Mouse (Mus musculus) limb, embryonic 15.5 days (tissue): ENCODE measurements around the gene Cd19. TPM values are rescaled to one million over a fixed set of nuclear protein-coding genes. Genes with fewer than 3 reads are reported as not detected.

Experiments used
- ATAC-seq: fragments of 200-750 bp; cut with Nextera tagmentation; 2 replicates; pipeline ENCODE4 v1.8.0; 2017; ENCODE audit warnings: low read depth, moderate TSS enrichment; ENCODE audit not compliant: insufficient number of reproducible peaks, low FRiP score, low TSS enrichment
- H3K27ac ChIP-seq: fragments of 300-500 bp; sonication (generic); 2 replicates; pipeline ENCODE4 v1.5.1; 2015; ENCODE audit warnings: moderate library complexity, mild to moderate bottlenecking, inconsistent platforms
- H3K27me3 ChIP-seq: fragments of 300-500 bp; sonication (generic); 2 replicates; pipeline ENCODE4 v1.6.1; 2015; ENCODE audit warnings: inconsistent platforms
- H3K36me3 ChIP-seq: fragments of 300-500 bp; sonication (generic); 2 replicates; pipeline ENCODE4 v1.6.1; 2015; ENCODE audit warnings: inconsistent platforms
- H3K4me1 ChIP-seq: fragments of 300-500 bp; sonication (generic); 2 replicates; pipeline ENCODE4 v1.6.1; 2015; ENCODE audit warnings: inconsistent platforms
- H3K4me2 ChIP-seq: fragments of 300-500 bp; sonication (generic); 2 replicates; pipeline ENCODE4 v1.6.1; 2015; ENCODE audit warnings: mild to moderate bottlenecking, inconsistent platforms
- H3K4me3 ChIP-seq: fragments of 300-500 bp; sonication (generic); 2 replicates; pipeline ENCODE4 v1.5.1; 2015; ENCODE audit warnings: mild to moderate bottlenecking, inconsistent platforms
- H3K9ac ChIP-seq: fragments of 300-500 bp; sonication (generic); 2 replicates; pipeline ENCODE4 v1.6.1; 2015; ENCODE audit warnings: inconsistent platforms
- H3K9me3 ChIP-seq: fragments of 300-500 bp; sonication (generic); 2 replicates; pipeline ENCODE4 v1.6.1; 2016; ENCODE audit warnings: inconsistent platforms
- WGBS: fragments of 180-500 bp; shearing (Covaris S2); methylation state at CpG from one replicate; pipeline ENCODE4 v1.1.7; 2015; 5-methylcytosine and 5-hydroxymethylcytosine counted together
- polyA plus RNA-seq: library from polyadenylated mRNA; unstranded; fragments of >200 nt; fragmentation: Nextera tagmentation; extraction: Ambion mirVana; gene quantifications from 2 replicates; pipeline ENCODE4 v1.2.1, GENCODE M21; 2015

Gene Cd19
- 0.13 and 0.48 TPM in 2 replicates for polyA plus RNA-seq

DNA sequence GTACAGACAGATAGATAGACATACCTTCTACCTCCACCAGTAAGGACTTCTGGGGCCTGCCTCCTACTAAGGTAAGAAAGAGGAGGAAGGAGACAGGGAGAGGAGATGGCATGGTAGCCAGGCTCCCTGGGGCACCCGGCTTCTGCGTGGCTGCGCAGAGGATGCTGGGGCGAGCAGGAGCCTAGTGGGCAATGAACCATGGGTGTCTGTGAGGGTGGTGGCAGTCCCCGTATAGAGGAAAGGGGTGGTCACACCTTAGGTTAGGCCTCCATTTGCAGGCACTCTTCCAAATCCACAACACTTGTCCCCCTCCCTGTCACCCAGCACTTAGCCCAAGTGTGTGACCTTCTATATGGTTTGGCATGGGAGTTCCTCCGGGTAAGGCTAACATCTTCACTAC is at the start of gene Cd19:
Cd19 (minus strand) TSS at position 165 of the 400 bp plus-strand sequence.
- no peak within 1 kb of the TSS for H3K4me3 ChIP-seq
- H3K36me3 ChIP-seq = no peaks in the 10 kb centered on the region
- H3K27ac ChIP-seq = no peak within 1 kb of the TSS
- no peaks in the 10 kb centered on the region for H3K27me3 ChIP-seq
- H3K4me2 ChIP-seq = no peak within 1 kb of the TSS
- WGBS = 89% methylated on average over 6 of the region's 6 CpGs
- no peaks in the 10 kb centered on the region for H3K9me3 ChIP-seq
- ATAC-seq = no peak
- H3K9ac ChIP-seq = no peak within 1 kb of the TSS
- no peaks in the 10 kb centered on the region for H3K4me1 ChIP-seq

DNA sequence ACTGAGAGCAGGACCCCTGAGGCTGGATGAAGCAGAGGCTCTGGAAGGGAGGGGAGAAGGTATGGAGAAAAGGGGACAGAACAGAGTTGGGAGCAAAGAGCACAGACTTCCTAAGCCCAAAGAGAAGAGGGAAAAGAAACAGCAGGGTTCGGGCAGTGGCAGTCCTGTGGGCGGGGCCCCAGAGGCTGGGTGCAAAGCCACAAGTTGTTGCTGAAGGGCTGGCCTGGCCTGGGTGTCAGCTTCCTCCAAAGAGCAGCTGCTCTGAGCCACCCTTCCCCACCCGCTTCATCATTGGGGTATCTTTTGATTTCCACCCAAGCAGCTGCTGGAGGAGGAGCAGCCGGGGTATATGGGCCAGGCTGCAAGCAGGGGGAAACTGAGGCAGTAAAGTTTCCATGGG is 49.4 kb upstream of the Cd19 start:
- Histone ChIP-seq H3K9me3 (no peaks in the 10 kb centered on the region), H3K4me3 (no peak overlapping the region), H3K27me3 (no peaks in the 10 kb centered on the region), H3K9ac (no peak overlapping the region), H3K4me2 (no peak overlapping the region), H3K36me3 (peaks cover 31% of the 10 kb centered on the region), H3K27ac (peak overlapping the region; percentile 58), H3K4me1 (peaks cover 32% of the 10 kb centered on the region)
- WGBS = 50% methylated on average over 4 of the region's 4 CpGs
- no peak for ATAC-seq

DNA sequence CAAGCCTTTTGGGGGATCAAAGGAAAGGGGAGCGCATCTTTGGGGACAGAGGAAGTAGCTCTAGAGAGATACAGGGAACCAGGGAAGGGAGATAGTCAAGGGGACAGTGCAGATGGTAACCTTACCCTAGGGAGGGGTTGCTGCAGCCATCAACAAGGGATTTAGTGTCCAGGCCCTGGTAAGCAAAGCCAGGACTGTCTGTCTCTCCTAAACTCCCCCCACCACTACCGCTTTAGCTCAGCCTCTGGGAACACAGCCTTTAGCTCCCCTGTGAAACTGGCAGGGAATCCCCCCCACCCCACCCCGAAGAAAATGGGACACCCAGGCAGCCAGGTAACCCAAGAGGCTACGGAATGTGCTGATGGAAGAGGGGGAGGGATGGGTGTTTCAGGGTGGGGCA is 48.9 kb upstream of the Cd19 start:
- WGBS = 42% methylated on average over 4 of the region's 4 CpGs
- ATAC-seq = no peak
- no peaks in the 10 kb centered on the region for H3K9me3 ChIP-seq
- no peak overlapping the region for H3K4me3 ChIP-seq
- peak overlapping the region; percentile 18 for H3K27ac ChIP-seq
- H3K4me2 ChIP-seq = no peak overlapping the region
- H3K36me3 ChIP-seq = peaks cover 25% of the 10 kb centered on the region
- H3K27me3 ChIP-seq = no peaks in the 10 kb centered on the region
- H3K4me1 ChIP-seq = peaks cover 32% of the 10 kb centered on the region
- no peak overlapping the region for H3K9ac ChIP-seq

DNA sequence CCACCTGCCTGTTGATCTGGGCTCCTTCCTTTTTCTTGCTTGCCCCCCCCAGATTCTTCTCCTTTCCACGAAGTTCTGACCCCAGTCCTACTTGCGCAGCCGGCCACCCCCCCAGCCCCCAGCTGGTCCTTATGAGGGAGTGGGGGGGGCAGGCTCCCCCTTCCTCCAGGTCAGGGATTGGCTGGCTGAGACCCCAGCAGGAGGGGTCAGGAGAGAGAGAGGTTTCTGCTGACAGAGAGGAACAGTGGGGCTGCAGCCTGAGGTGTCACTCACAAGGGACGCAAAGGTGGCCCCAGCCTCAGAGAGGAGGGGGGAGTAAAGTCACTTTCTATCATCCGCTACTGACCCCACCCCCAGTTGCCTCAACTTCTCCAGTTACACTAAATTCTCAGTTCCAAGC is 48.3 kb upstream of the Cd19 start, which contains the start of gene Atp2a1:
Atp2a1 (minus strand) TSS at position 105 of the 400 bp plus-strand sequence.
- no peaks in the 10 kb centered on the region for H3K9me3 ChIP-seq
- H3K4me1 ChIP-seq = peaks cover 32% of the 10 kb centered on the region
- no peak within 1 kb of the TSS for H3K9ac ChIP-seq
- peak within 1 kb of the TSS; percentile 43 for H3K27ac ChIP-seq
- ATAC-seq = no peak
- H3K27me3 ChIP-seq = no peaks in the 10 kb centered on the region
- peak within 1 kb of the TSS; percentile 16 for H3K4me3 ChIP-seq
- 52% methylated on average over 5 of the region's 5 CpGs for WGBS
- H3K4me2 ChIP-seq = no peak within 1 kb of the TSS
- peaks cover 20% of the 10 kb centered on the region for H3K36me3 ChIP-seq

DNA sequence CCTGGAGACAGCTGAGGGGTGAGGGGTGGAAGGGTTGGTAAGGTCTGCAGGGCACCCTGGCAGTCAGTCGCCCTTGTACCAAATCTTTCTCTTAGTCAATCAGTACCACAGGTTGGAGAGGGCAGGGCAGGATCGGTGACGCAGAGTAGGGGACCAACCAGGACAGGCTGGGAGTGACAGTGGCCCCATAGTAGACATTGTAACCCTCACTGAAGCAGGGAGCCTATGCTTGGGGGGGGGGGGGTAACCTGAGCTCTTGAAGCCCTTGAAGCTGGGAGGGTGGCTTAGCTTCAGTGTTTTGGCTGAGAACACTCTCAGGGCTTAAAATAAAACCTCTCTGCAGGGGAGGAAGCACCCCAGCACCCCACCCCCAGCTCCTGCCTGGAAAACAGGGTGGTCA is 46.9 kb upstream of the Cd19 start:
- Histone ChIP-seq H3K27me3 (no peaks in the 10 kb centered on the region), H3K27ac (peak overlapping the region; percentile 43; the same call in 1 of the 2 replicates), H3K36me3 (peaks cover 6% of the 10 kb centered on the region), H3K9ac (no peak overlapping the region), H3K9me3 (no peaks in the 10 kb centered on the region), H3K4me3 (peak overlapping the region; percentile 16; the same call in 1 of the 2 replicates), H3K4me1 (peaks cover 32% of the 10 kb centered on the region), H3K4me2 (no peak overlapping the region)
- 66% methylated on average over 3 of the region's 3 CpGs for WGBS
- no peak for ATAC-seq

DNA sequence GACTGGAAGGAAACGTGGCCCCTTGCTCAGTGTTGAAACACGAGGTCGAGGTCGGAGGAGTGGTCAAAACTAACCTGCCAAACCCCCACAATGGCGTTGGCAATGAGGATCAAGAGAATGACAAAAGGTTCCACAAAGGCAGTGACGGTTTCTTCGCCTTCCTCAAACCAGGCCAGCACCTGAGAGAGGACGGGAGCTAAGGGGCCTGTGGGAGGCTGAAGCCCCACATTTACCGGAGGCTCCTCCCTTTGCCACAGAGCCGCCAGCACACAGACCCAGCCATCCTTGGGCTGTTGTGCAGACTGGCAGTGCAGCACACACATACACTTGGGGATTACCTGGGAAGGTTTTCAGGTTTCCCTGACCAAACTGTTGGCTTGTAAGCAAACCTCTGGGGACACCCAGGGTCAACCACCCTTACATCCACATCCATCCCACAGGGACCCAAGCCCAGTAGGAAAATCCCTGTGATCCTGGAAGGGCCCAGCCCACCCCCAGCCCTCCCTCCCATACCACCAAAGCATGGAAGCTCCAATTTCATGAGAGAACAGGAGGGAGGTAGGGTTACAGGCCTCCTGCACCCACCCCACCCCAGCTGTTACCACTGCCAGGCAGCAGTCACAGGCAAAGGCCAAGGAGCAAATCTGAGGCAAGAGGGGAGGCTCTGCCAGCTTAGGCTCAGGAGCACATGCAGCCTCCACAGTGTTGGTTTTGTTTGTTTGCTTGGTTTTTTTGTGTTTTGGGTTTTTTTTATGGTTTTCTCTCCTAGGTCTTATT is 46.1 kb upstream of the Cd19 start:
- WGBS = 37% methylated on average over 10 of the region's 10 CpGs
- H3K4me3 ChIP-seq = no peak overlapping the region
- no peak for ATAC-seq

DNA sequence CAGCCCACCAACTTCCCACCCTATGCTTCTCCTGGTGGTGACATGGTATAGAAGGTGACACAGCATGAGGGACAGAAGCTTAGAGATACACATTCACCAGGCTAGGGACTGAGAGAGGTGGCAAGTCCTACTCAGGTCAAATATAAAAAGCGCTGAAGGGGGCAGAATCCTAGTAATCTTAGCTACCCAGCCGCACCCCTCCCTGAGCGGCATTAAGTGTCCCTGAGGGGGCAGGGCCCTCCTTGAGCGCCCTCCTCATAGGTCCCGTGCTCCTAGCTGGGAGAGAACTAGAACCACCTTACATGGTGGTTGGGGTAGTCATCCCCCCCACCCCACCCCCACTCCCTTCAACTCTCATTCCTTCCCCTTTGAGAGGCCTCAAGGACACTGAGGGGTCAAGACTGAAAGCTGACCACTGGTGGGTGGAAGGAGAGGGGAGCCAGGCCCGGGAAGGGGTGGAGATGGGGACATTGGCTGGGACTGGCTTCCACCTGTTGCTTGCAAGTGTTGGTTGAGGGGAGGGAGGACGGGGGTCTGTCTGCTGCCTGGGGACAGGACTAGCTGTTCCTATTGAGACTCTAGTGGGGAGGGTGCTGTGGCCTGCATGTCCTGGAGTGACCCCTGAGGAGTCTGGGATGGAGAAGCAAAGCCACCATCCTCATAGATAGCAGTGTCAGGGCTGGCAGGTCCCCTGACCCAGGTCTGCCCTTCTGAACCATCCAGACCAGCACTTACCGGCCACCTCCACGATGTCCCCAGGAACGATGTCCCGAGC is 44.3 kb upstream of the Cd19 start:
- H3K27ac ChIP-seq = no peak overlapping the region
- no peak for ATAC-seq
- no peak overlapping the region for H3K4me3 ChIP-seq
- H3K36me3 ChIP-seq = no peaks in the 10 kb centered on the region
- H3K9me3 ChIP-seq = no peaks in the 10 kb centered on the region
- H3K4me2 ChIP-seq = no peak overlapping the region
- H3K27me3 ChIP-seq = no peaks in the 10 kb centered on the region
- no peak overlapping the region for H3K9ac ChIP-seq
- 78% methylated on average over 11 of the region's 11 CpGs for WGBS
- H3K4me1 ChIP-seq = peaks cover 14% of the 10 kb centered on the region

More for the DNA sequence above, 46.1 kb upstream of the Cd19 start:
- no peak overlapping the region for H3K4me2 ChIP-seq
- no peaks in the 10 kb centered on the region for H3K27me3 ChIP-seq
- H3K9ac ChIP-seq = no peak overlapping the region
- H3K36me3 ChIP-seq = no peaks in the 10 kb centered on the region
- H3K9me3 ChIP-seq = no peaks in the 10 kb centered on the region
- H3K27ac ChIP-seq = no peak overlapping the region
- peaks cover 32% of the 10 kb centered on the region for H3K4me1 ChIP-seq

DNA sequence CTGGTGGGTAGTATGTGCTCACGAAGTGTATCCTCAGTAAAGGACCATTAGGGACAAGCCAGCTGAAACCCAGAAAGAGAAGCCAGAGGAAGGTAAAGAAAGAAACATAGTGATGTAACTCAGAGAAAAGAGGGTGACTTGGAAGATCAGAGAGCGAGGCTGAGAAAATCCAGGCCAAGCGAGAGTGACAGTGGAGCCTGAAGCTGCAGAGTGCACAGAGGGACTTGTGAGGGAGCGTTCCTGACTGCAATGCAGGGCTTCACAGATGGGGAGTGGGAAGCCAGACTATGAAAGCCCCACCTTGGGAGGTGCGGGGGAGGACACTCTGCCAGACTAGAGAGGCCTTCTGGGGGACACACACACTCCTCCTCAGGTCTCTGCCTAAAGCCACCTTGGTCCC is 43.5 kb upstream of the Cd19 start:
- ATAC-seq = no peak
- no peaks in the 10 kb centered on the region for H3K27me3 ChIP-seq
- H3K36me3 ChIP-seq = no peaks in the 10 kb centered on the region
- H3K9me3 ChIP-seq = no peaks in the 10 kb centered on the region
- H3K4me3 ChIP-seq = no peak overlapping the region
- no peak overlapping the region for H3K4me2 ChIP-seq
- 82% methylated on average over 5 of the region's 5 CpGs for WGBS
- H3K9ac ChIP-seq = no peak overlapping the region
- no peak overlapping the region for H3K27ac ChIP-seq
- H3K4me1 ChIP-seq = 0 out of 2 replicates have a peak, but pooled peaks cover 9% of the 10 kb centered on the region

DNA sequence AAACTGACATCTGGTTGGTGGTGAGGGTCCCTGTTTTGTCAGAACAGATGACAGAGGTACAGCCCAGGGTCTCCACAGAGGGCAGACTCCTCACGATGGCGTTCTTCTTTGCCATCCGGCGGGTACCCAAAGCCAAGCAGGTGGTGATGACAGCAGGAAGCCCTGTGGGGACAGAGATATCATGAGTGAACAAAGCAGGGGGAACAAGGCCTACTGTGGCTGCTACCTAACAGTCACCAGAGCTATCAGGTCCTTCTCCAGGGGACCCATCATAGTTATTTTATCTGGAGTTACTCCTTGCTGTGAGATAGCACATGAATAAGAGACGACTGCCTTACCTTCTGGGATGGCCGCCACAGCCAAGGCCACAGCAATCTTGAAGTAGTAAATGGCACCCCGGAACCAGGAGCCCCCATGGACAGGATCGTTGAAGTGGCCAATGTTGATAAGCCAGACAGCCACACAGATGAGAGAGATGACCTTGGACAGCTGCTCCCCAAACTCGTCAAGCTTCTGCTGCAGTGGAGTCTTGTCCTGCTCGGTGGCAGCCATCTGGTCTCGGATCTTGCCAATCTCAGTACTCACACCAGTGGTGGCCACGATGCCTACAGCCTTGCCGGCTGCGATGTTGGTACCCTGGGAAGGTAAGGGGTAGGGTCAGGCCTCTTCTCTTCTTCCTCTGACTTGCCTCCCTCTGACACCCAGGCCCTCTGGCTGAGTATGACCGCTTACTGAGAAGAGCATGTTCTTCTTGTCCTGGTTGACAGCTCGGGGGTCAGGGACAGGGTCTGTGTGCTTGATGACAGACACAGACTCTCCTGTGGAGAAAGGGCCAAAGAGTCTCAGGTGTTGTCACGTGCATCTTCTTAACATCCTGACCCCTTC is 41.9 kb upstream of the Cd19 start:
- 0 out of 2 replicates have a peak, but pooled peaks cover 6% of the 10 kb centered on the region for H3K4me1 ChIP-seq
- H3K9ac ChIP-seq = no peak overlapping the region
- no peaks in the 10 kb centered on the region for H3K27me3 ChIP-seq
- WGBS = 85% methylated on average over 17 of the region's 17 CpGs
- H3K36me3 ChIP-seq = no peaks in the 10 kb centered on the region
- no peaks in the 10 kb centered on the region for H3K9me3 ChIP-seq
- no peak for ATAC-seq
- no peak overlapping the region for H3K4me3 ChIP-seq
- no peak overlapping the region for H3K4me2 ChIP-seq
- no peak overlapping the region for H3K27ac ChIP-seq

DNA sequence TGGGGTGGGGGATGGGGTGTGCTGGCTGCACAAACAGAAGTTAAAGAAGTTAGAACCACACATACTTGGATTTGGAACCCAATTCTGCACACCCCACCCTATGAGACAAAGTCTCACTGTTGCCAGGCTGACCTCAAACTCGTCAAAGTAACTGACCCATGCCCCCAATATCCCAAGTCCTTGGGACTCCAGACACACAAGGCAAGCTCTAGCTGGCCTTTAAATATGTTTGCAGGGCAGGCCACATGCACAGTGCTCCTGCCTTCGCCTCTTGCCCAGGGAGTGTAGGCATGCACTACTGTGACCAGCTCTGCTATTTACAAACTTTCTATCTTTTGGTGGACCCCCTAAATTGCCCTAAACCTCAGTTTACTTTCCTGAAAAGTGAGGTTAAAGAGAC is 40.6 kb upstream of the Cd19 start:
- Histone ChIP-seq H3K27me3 (no peaks in the 10 kb centered on the region), H3K4me2 (no peak overlapping the region), H3K9me3 (no peaks in the 10 kb centered on the region), H3K4me1 (no peaks in the 10 kb centered on the region), H3K9ac (no peak overlapping the region), H3K36me3 (no peaks in the 10 kb centered on the region), H3K4me3 (no peak overlapping the region), H3K27ac (no peak overlapping the region)
- ATAC-seq = no peak
- WGBS = 53% methylated on average over 2 of the region's 2 CpGs

DNA sequence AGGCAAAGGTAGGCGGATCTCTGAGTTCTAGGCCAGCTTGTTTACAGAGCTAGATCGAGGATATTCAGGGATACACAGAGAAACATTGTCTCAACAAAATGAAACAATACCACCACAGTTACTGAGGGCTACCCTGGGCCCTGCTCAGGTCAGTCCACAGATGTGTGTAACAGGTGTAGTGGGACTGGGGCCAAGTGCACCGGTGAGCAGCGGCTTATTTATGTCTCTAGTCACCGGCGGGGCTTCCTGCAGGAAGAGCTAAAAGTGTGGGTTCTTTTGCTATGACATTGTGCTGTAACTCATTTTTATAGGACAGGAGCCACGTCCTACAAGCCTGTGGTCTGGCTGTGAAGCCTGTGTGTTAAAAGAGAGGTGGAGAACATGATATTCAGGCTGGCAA is 39.2 kb upstream of the Cd19 start:
- 0 out of 2 replicates have a peak, but pooled peaks cover 3% of the 10 kb centered on the region for H3K36me3 ChIP-seq

More for the DNA sequence above, 39.2 kb upstream of the Cd19 start:
- Histone ChIP-seq H3K27ac (no peak overlapping the region), H3K9ac (no peak overlapping the region), H3K4me1 (no peaks in the 10 kb centered on the region), H3K27me3 (no peaks in the 10 kb centered on the region), H3K4me2 (no peak overlapping the region), H3K9me3 (no peaks in the 10 kb centered on the region), H3K4me3 (no peak overlapping the region)
- no peak for ATAC-seq
- WGBS = 43% methylated on average over 7 of the region's 7 CpGs
